Mouse (Mus musculus): ENCODE measurements around the gene Slc22a19.
"Not testable (repeated sequence)": the region's sequence is repeated elsewhere in the genome, so short reads cannot be mapped to it uniquely, and the experiment has no call there.

The Slc22a19 gene

DNA sequence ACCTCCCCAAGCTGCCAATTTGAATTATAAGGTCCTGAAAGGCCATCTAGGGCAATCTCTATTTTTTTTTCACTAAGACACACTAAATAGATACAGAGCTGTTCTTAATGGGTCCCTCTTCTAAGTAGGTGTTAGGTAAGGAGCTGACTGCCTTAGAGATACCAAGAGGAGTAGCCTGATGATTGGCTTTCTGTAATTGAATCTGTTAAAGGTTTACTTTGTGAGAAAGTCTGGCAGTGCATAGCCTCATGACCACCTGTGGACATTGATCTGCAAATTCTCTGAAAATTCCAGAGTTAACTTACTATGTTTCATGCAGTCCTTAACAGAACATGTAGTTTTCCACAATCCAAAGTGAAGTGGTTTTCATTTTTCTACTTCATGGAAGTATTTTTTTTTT lies at the start of gene Slc22a19:
Gene Slc22a19, minus strand, starts transcription at position 163 of the 400 bp plus-strand sequence.
- DNase-seq, result no peak

DNA sequence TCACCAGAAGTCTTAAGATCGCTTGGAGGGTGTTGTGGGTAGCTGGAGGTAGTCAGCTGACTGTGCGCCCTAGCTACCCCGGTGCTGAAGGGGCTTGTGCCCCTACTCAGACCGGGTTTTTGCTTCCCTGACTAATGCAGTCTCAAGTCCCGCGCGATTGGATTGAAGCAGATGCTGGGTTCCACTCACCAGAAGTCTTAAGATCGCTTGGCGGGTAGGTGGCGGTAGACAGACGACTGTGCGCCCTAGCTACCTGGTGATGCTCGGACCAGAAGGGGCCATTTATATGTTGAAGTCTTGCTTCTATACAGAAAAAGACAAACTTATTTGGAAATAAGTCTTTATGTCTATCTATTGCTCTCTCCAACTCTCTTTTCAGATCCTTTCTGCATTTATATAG lies 42.3 kb upstream of the Slc22a19 start:
- not testable (repeated sequence) for DNase-seq

DNA sequence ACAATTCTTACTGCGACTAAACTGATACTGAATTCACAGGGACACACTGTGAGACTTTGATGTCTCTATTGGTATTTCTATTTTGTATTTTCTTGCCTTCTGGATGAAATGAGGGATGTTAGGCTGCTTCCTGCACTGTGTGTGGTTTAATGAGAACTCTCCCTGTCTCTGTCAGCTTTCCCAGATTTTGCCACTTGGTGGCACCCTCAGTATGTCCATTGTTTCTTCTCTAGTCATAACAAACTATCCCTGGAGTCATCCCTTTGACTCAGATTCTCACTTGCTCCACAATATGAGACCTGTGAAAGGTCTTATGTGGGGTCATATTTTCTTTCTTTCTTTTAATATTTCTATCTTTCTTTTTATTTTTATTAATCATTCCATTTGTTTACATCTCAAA lies 18.4 kb upstream of the Slc22a19 start:
- no peak for DNase-seq

DNA sequence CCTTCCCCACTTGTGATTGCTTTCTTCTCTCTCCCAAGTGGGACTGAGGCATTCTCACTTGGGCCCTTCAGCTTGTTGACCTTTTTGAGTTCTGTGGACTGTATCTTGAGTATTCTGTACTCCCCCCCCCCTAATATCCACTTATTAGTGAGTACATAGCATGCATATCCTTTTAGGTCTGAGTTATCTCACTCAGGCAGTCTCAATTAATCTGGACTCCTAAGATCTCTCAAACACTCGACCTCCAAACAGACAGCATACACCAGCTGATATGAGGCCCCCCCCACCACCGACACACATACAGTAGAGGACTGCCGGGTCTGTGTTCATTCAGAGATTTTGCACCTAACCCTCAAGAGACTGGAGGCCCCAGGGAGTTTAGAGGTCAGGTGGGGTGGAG lies 18.0 kb downstream of the Slc22a19 start:
- not testable (repeated sequence) for DNase-seq

DNA sequence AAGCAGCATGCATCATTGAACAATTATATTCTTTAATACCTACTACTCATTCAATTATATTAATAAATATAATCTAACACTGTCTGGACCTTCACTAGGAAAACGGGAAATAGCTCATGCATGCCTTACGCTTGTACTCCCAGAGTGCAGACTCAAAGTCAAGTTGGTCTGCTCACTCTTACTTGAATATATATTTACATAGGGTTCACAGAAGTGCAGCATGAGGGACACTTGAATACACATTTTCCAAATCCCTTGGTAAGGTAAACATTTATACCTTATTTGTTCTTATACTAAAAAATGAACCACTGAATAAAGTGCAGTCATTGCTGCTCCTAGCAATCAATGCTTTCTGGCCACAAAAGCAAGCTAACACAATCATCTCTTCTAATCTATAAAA lies 19.9 kb downstream of the Slc22a19 start:
- no peak for DNase-seq

DNA sequence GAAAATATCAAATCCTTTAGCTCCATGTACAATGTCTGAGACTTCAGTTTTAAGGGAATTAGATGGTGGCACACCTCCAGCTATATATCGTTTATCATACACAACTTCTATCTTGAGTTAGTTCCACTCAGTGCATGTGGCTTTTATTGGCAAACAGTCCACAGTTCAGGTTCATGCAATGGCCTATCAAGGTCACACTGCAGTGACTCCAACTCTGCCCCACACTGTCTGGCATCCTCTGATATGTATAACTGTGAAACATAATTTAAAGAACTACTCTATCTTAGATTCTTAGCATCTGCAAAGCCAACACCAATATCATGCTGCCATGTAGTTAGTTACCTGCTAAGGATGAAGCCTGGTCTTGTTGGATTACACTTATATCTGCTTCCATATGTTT lies 23.1 kb downstream of the Slc22a19 start:
- no peak for DNase-seq

DNA sequence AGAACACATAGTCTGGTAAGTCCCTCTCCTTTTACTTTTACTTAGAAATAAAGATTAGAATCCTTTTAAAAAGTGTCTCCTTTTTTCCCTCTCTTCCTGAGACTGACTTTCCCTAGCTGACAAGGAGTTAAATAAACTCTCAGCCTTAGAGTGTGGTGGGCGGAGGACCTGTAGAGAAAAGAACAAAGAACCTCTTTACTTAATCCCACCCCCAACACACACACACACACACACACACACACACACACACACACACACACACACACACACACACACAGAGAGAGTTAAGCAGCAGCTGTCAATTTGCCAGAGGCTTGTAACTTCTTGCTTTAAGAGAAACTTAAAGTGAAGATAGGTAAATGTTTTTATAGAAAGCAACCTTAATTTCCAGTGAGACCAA lies 39.1 kb downstream of the Slc22a19 start:
- DNase-seq, result no peak

DNA sequence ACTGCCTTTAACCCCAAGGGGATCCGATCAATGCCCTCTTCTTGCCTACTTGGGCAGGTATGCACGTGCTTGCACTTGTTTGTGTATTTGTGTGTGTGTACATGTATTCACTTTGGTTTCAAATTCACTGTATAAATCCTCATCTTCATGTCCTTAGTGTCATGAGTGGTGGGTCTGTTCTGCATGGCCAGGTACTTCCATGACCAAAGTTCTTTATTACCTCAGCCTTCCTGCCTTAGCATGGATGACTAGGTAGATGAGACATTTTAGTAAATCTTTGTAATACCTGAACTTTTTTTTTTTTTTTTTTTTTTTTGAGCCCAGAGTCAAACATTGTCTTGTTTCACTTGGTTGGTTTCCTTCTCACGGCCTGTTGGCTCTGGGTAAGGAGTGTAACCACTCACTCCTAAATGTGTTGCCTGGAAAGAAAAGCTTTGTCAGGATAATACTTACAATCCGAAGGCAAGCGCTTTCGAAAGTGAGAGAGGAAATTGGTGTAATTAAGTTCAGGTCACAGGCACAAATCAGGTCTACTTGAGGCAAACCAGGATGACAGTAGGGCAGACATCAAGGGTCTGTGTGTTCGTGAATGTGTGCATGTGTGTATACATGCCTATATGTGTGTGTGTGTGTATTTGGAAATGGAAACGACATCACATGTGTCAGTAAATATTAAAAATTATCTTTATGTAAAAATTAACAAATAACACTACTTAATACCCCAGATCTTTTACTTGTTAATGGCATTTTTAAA lies 62.0 kb downstream of the Slc22a19 start:
- no peak for DNase-seq

DNA sequence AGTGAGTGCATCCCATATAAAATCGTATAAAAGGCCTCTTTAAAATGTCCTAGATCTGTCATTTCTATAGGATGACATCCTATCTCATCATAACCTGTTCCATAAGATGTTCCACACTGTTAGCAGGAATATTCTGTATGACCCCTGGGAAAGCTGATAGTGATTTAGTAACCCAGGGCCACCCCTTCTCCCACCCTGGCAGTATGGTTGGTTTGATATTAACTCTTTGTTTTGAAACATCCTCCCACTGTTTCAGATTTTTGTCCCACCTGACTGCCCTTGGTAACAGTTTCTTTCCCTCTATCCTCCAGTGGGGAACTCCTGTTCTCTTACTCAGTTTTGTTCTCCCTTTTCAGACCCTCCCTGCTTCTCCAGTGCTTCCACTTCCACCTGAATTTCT lies 77.3 kb downstream of the Slc22a19 start:
- DNase-seq, result no peak

DNA sequence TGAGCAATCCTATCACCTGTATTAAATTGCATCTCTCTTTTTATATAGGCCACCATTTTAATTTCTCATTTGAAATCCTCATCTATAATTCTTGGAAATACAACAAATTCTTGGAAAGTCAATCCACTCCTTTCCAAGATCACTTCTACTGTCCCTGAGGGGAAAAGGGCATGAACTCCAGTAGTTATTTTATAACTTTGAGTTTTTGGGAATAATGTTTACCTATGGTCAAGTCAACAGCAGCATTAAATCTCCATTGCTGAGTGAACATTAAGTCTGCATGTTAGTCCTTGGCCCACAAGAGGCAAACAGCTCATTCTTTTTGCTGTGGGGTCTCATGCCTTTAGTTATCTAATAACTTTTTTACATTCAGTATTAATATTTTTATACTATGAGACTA lies 78.1 kb downstream of the Slc22a19 start:
- no peak for DNase-seq

Measured in cerebellum, adult 11 months (tissue).